11 mouse cellular contexts compared by ENCODE assay signal in genomic region chr7:122921537-122921936, GRCm38 (mm10). TPM values are rescaled to one million over a fixed set of nuclear protein-coding genes. Genes with fewer than 3 reads are reported as not detected.
A peak's percentile ranks its signal among the peaks of the same experiment; 100 is the strongest.
DNase-seq lines count a peak whose midpoint lies in the region; ATAC-seq and TF ChIP-seq lines count a peak whose summit lies in the region.
"Had no signal": no experiment of that assay in that cellular context is flagged by ENCODE, and none has a peak within 500 bp of the region (broad histone marks: within the 10 kb centered on the region; RNA-seq: fewer than 3 reads in every experiment).

No protein-coding gene starts in this region.

- no peak for ATAC-seq in kidney, embryonic 14.5 days (ENCODE audit: low FRiP score, low TSS enrichment)
- ATAC-seq: hindbrain, embryonic 16.5 days had no signal

- H3K27me3 ChIP-seq in kidney, adult 2 months (replicated peaks; ENCODE audit: control insufficient read depth, insufficient read depth, low read length): no peaks in the 10 kb centered on the region
- H3K27me3 ChIP-seq in kidney, embryonic 14.5 days (ENCODE audit: control insufficient read depth, insufficient read depth, low read length): no peaks in the 10 kb centered on the region
- H3K27me3 ChIP-seq: neural tube, embryonic 15.5 days had no signal

- peak; percentile 34 for TF ChIP-seq CTCF in kidney, adult 2 months (conservative IDR thresholded peaks at IDR 0.05; ENCODE audit: insufficient read depth, insufficient read length, low read depth, low read length)

- H3K36me3 ChIP-seq in kidney, adult 2 months (ENCODE audit: control insufficient read depth, insufficient read depth, low read length): no peaks in the 10 kb centered on the region
- H3K36me3 ChIP-seq in kidney, embryonic 14.5 days (ENCODE audit: control insufficient read depth, insufficient read depth, low read length): no peaks in the 10 kb centered on the region
- H3K36me3 ChIP-seq: neural tube, embryonic 15.5 days had no signal

- H3K27ac ChIP-seq in kidney, adult 2 months (ENCODE audit: insufficient read depth, low read depth, low read length): no peak overlapping the region
- H3K27ac ChIP-seq in kidney, embryonic 14.5 days (ENCODE audit: low read depth, low read length): no peak overlapping the region
- H3K27ac ChIP-seq: neural tube, embryonic 15.5 days had no signal

- no peaks in the 10 kb centered on the region for H3K9me3 ChIP-seq in kidney, embryonic 14.5 days (ENCODE audit: control insufficient read depth, low read length)
- H3K9me3 ChIP-seq: neural tube, embryonic 15.5 days had no signal

- DNase-seq in adrenal gland, postnatal 14 days: peak; percentile 18
- DNase-seq in adrenal gland, adult (ENCODE audit: inconsistent age in 2 of 2, low spot score in 1 of 2): no peak
- DNase-seq in kidney, adult 2 months: no peak
- DNase-seq in thymus, postnatal 4 days: peak; percentile 38
- no peak for DNase-seq in thymus, postnatal 25 days
- no peak for DNase-seq in urinary bladder, postnatal 14 days (ENCODE audit: low spot score)
- no peak for DNase-seq in spleen, adult 18-20 months
- DNase-seq: adrenal gland, postnatal 25 days had no signal

- H3K4me2 ChIP-seq in kidney, embryonic 14.5 days (replicated peaks; ENCODE audit: low read depth, low read length): no peak overlapping the region
- H3K4me2 ChIP-seq: neural tube, embryonic 15.5 days had no signal

- no peak overlapping the region for H3K4me3 ChIP-seq in kidney, adult 2 months (ENCODE audit: insufficient read depth, low read depth, low read length)
- H3K4me3 ChIP-seq in kidney, embryonic 14.5 days (ENCODE audit: low read length): no peak overlapping the region
- H3K4me3 ChIP-seq: neural tube, embryonic 15.5 days had no signal

- TF ChIP-seq POLR2A in kidney, adult 2 months (IDR thresholded peaks at IDR 0.05; ENCODE audit: low read depth, low read length): no peak

- WGBS in kidney, adult 2 months: 80% methylated on average over 9 of the region's 9 CpGs
- WGBS in kidney, embryonic 14.5 days: 81% methylated on average over 9 of the region's 9 CpGs

- H3K4me1 ChIP-seq in kidney, adult 2 months (ENCODE audit: control insufficient read depth, insufficient read depth, low read length): no peaks in the 10 kb centered on the region
- H3K4me1 ChIP-seq in kidney, embryonic 14.5 days (ENCODE audit: control insufficient read depth, insufficient read depth, low read length): no peaks in the 10 kb centered on the region
- H3K4me1 ChIP-seq: neural tube, embryonic 15.5 days had no signal

- H3K9ac ChIP-seq in kidney, embryonic 14.5 days (ENCODE audit: low read depth, low read length): no peak overlapping the region
- H3K9ac ChIP-seq: neural tube, embryonic 15.5 days had no signal

RNA-seq across cellular contexts. Expression of gene Rbbp6, which starts 43.9 kb away (rescaled TPM):
- 55.2 and 58.2 TPM in 2 replicates for total RNA-seq in adrenal gland, postnatal 14 days (2021)
- polyA plus RNA-seq in kidney, adult 2 months (2012; rRNA removed): 7.2 and 11.1 TPM in 2 replicates
- 40.0 and 41.6 TPM in 2 replicates for polyA plus RNA-seq in kidney, embryonic 14.5 days (2014; fragmentation: Nextera tagmentation; extraction: Ambion mirVana)

Comparison
In these comparisons a context has a peak if more than half of its experiments do, and no peak if none do; other contexts are left out.
1. DNase-seq: peak in adrenal gland, postnatal 14 days (single experiment) and thymus, postnatal 4 days (single experiment); none in adrenal gland, adult (0 of 2), kidney, adult 2 months (single experiment), thymus, postnatal 25 days (single experiment), urinary bladder, postnatal 14 days (single experiment) and spleen, adult 18-20 months (0 of 2).